Mouse (Mus musculus) G1E (cell line): Measurements from ENCODE around the gene Ank3. TPM values are rescaled to one million over a fixed set of nuclear protein-coding genes. Genes with fewer than 3 reads are reported as not detected.

ENCODE experiments used
- ATAC-seq: 2 replicates; pipeline ENCODE4 v1.8.0; 2016; ENCODE audit warnings: mild to moderate bottlenecking; ENCODE audit not compliant: insufficient number of reproducible peaks, poor library complexity, low FRiP score, severe bottlenecking; ENCODE audit errors: extremely low read depth
- DNase-seq: peaks from one replicate; pipeline ENCODE4 v3.0.0; 2012; ENCODE audit warnings: low spot score
- H3K27me3 ChIP-seq: 2 replicates; pipeline ENCODE4 v1.6.1; 2012; ENCODE audit warnings: mild to moderate bottlenecking, low read length, inconsistent platforms; ENCODE audit not compliant: insufficient read depth
- H3K36me3 ChIP-seq: replicated peaks from 2 replicates; pipeline ENCODE3; 2012; ENCODE audit warnings: mild to moderate bottlenecking, inconsistent platforms
- H3K4me1 ChIP-seq: 2 replicates; pipeline ENCODE4 v1.6.1; 2012; ENCODE audit warnings: low read depth, low read length, inconsistent platforms, mixed read lengths; ENCODE audit not compliant: insufficient read depth
- H3K4me3 ChIP-seq: 2 replicates; pipeline ENCODE4 v1.5.1; 2012; ENCODE audit warnings: low read depth, mild to moderate bottlenecking, inconsistent platforms, low read length, moderate library complexity, mixed read lengths
- H3K9me3 ChIP-seq: replicated peaks from 2 replicates; pipeline ENCODE4 v1.6.1; 2012; ENCODE audit warnings: inconsistent platforms
- CTCF ChIP-seq: IDR thresholded peaks from 2 replicates; pipeline ENCODE4 v1.5.1; 2012; ENCODE audit warnings: low read depth, low read length, inconsistent platforms, mixed read lengths
- GATA1 ChIP-seq: IDR thresholded peaks from 2 replicates; pipeline ENCODE4 v1.6.1; 2012; ENCODE audit warnings: borderline replicate concordance, low read length, inconsistent platforms, mixed read lengths
- GATA2 ChIP-seq: IDR thresholded peaks from 2 replicates; pipeline ENCODE4 v1.6.1; 2012; ENCODE audit warnings: low read depth, low read length, inconsistent platforms, borderline replicate concordance
- POLR2AphosphoS5 ChIP-seq: IDR thresholded peaks from 2 replicates; pipeline ENCODE4 v1.6.1; 2012; ENCODE audit warnings: low read depth, low read length, inconsistent platforms; ENCODE audit not compliant: insufficient replicate concordance
- TAL1 ChIP-seq: conservative IDR thresholded peaks from 2 replicates; pipeline ENCODE4 v1.6.1; 2012; ENCODE audit warnings: low read depth, low read length, inconsistent platforms, mixed read lengths
- polyA plus RNA-seq: library from polyadenylated mRNA; stranded (reverse); fragments of >175 nt; gene quantifications from 2 replicates; pipeline ENCODE4 v1.2.3, GENCODE M21; 2012
- total RNA-seq, 2 experiments: library from RNA; stranded (forward) in 1 of 2; stranded (reverse) in 1 of 2; fragments of 200-1000 nt in 1 of 2; fragments of >200 nt in 1 of 2; fragmentation: Nextera tagmentation in 1 of 2; gene quantifications; 2 replicates each; pipeline ENCODE4 v1.2.3; 2014 to 2017

Gene Ank3
- total and polyA plus RNA-seq, 3 experiments: 0.98 TPM; not detected in 2

- no peak for ATAC-seq
- TF ChIP-seq CTCF (no peak), GATA2 (no peak), GATA1 (no peak), TAL1 (no peak), POLR2AphosphoS5 (no peak)
- H3K4me3 ChIP-seq: no peak overlapping the region
Measured at GRCm38 (mm10) chr10:69874806-69875205, 476.2 kb downstream of the Ank3 start.

GRCm38 (mm10) chr10:69883935-69884680 lies 485.5 kb downstream of the Ank3 start:
- ATAC-seq (no peak), DNase-seq (no peak)
- H3K36me3 ChIP-seq: no peaks in the 10 kb centered on the region
- TF ChIP-seq GATA1 (no peak), CTCF (no peak), TAL1 (no peak), GATA2 (no peak), POLR2AphosphoS5 (no peak)
- no peaks in the 10 kb centered on the region for H3K27me3 ChIP-seq
- H3K9me3 ChIP-seq: peaks cover 57% of the 10 kb centered on the region
- no peaks in the 10 kb centered on the region for H3K4me1 ChIP-seq
- H3K4me3 ChIP-seq: no peak overlapping the region

More at GRCm38 (mm10) chr10:69874806-69875205, 476.2 kb downstream of the Ank3 start:
- DNase-seq: no peak
- no peaks in the 10 kb centered on the region for H3K36me3 ChIP-seq
- H3K4me1 ChIP-seq: no peaks in the 10 kb centered on the region
- peaks cover 61% of the 10 kb centered on the region for H3K9me3 ChIP-seq
- H3K27me3 ChIP-seq: no peaks in the 10 kb centered on the region

- DNase-seq (no peak), ATAC-seq (no peak)
- no peak for TF ChIP-seq TAL1
- TF ChIP-seq GATA1: no peak
- TF ChIP-seq POLR2AphosphoS5: no peak
- no peak for TF ChIP-seq CTCF
- TF ChIP-seq GATA2: no peak
- Histone ChIP-seq H3K9me3 (peaks cover 54% of the 10 kb centered on the region), H3K27me3 (no peaks in the 10 kb centered on the region), H3K4me1 (no peaks in the 10 kb centered on the region), H3K36me3 (no peaks in the 10 kb centered on the region), H3K4me3 (no peak overlapping the region)
Measured at GRCm38 (mm10) chr10:69888399-69888798, 489.8 kb downstream of the Ank3 start.

GRCm38 (mm10) chr10:69889779-69890178 lies 491.2 kb downstream of the Ank3 start:
- ATAC-seq (no peak), DNase-seq (no peak)
- TF ChIP-seq GATA1 (no peak), POLR2AphosphoS5 (no peak), CTCF (no peak), TAL1 (no peak), GATA2 (no peak)
- Histone ChIP-seq H3K36me3 (no peaks in the 10 kb centered on the region), H3K9me3 (peaks cover 51% of the 10 kb centered on the region), H3K27me3 (no peaks in the 10 kb centered on the region), H3K4me3 (no peak overlapping the region), H3K4me1 (no peaks in the 10 kb centered on the region)

GRCm38 (mm10) chr10:69890389-69890985 lies 491.9 kb downstream of the Ank3 start:
- no peak overlapping the region for H3K4me3 ChIP-seq
- peaks cover 49% of the 10 kb centered on the region for H3K9me3 ChIP-seq
- no peaks in the 10 kb centered on the region for H3K4me1 ChIP-seq
- no peak for ATAC-seq
- DNase-seq: no peak
- no peaks in the 10 kb centered on the region for H3K27me3 ChIP-seq
- H3K36me3 ChIP-seq: no peaks in the 10 kb centered on the region
- no peak for TF ChIP-seq GATA2

- Histone ChIP-seq H3K27me3 (no peaks in the 10 kb centered on the region), H3K36me3 (no peaks in the 10 kb centered on the region), H3K4me1 (no peaks in the 10 kb centered on the region), H3K9me3 (peaks cover 57% of the 10 kb centered on the region), H3K4me3 (no peak overlapping the region)
- no peak for TF ChIP-seq GATA2
- no peak for TF ChIP-seq TAL1
- no peak for TF ChIP-seq GATA1
- TF ChIP-seq POLR2AphosphoS5: no peak
- TF ChIP-seq CTCF: no peak
- ATAC-seq (no peak), DNase-seq (no peak)
Measured at GRCm38 (mm10) chr10:69892162-69892561, 493.6 kb downstream of the Ank3 start.

GRCm38 (mm10) chr10:69895606-69896005 lies 497.0 kb downstream of the Ank3 start:
- no peaks in the 10 kb centered on the region for H3K4me1 ChIP-seq
- H3K27me3 ChIP-seq: no peaks in the 10 kb centered on the region
- TF ChIP-seq GATA1 (no peak), POLR2AphosphoS5 (no peak), GATA2 (no peak), CTCF (no peak), TAL1 (no peak)
- H3K9me3 ChIP-seq: peaks cover 61% of the 10 kb centered on the region
- ATAC-seq (no peak), DNase-seq (no peak)
- no peaks in the 10 kb centered on the region for H3K36me3 ChIP-seq
- H3K4me3 ChIP-seq: no peak overlapping the region
